Mouse (Mus musculus): ENCODE measurements around the gene 1810010D01Rik.

Gene 1810010D01Rik

GRCm38 (mm10) chr7:145211680-145212659 is 4.1 kb upstream of the 1810010D01Rik start:
- DNase-seq, result no peak

- no peak for DNase-seq
These were observed 2.7 kb upstream of the 1810010D01Rik start for GRCm38 (mm10) chr7:145210477-145211070.

- DNase-seq, result no peak
These were observed 1.1 kb downstream of the 1810010D01Rik start for GRCm38 (mm10) chr7:145206801-145207200.

GRCm38 (mm10) chr7:145206056-145206610 is 1.8 kb downstream of the 1810010D01Rik start:
- no peak for DNase-seq

DNA sequence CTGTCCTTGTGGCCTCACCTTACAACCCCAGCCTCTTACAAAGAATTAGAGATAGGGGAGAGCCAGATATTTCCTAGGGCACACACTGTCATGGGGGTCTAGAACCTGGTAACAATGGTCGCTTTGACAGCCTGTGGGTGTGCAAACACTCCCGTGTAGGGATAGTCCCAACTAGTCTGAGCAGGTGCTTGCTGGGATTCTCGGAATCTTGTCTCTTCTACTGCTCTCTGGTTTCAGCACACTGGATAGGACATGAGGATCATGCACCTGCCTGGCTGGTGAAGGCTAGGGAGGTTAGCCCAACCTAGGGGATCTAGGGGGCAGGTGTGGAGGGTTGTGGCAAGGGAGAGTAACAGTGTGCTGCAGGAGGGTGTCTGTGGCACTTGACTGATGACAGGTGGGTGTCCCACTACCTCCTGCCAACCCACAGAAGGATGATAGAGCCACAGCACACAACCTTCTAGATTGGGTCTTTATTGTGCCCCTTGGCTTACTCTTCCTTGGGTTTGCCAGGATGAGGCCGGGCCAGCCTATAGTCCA is 2.5 kb downstream of the 1810010D01Rik start:
- no peak for DNase-seq

DNA sequence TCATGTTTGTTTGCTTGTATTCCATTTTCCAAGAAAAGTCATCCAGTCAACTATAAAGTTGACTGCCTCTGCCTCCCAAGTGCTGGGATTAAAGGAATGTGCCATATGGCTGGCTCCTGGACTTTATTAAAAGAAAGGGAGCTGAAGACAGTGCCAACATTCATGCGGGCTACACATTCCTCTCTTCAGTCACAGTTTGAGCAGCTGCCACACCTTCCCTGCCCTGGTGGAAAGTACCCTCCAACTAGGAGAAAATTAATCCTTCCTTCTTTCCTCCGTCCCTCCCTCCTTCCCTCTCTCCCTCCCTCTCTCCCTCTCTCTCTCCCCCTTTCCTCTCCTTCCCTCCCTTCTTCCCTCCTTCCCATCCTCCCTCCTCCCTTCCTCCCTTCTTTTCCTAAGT is 8.2 kb downstream of the 1810010D01Rik start:
- DNase-seq, result no peak

- no peak for DNase-seq
These were observed 9.7 kb downstream of the 1810010D01Rik start for GRCm38 (mm10) chr7:145198223-145198714.

DNA sequence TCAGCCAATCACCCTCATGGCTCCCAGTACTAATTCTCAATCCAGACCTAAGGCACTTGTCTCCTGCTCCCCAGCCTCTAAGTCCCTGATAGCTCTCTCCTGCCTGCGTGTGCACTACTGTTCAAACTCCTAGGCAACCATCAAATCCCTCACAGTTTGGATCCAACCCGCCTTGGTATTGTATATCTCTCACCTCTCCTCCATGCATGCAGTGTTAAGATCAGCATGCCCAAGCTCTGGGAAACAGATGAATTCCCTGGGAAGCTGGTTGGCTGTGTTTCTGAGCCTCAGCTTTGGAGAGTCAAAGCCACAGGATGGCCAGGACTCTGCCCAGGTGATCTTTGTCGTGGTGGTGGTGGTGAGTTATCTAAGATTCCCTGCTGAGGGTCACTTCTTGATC is 10.2 kb downstream of the 1810010D01Rik start:
- no peak for DNase-seq

GRCm38 (mm10) chr7:145197042-145197441 is 10.9 kb downstream of the 1810010D01Rik start:
- DNase-seq, result no peak

DNA sequence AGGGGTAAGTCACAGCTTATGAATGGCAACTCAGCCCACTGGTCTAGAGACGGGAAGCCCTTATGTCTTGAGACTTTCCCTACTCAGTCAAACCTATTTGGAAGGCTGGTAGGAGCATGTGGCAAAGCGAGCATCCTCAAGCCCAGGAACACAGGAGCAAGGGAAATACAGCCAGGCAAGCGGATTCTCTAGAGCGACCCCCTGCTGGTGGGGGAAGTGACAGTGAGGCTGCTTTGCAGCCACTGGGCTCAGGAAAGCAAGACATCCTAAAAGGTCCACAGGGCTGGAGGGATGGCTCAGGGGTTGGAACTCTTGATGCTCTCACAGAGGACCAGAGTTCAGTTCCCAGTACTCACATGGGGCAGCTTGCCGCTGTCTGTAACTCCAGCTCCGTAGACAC is 11.6 kb downstream of the 1810010D01Rik start:
- no peak for DNase-seq

DNA sequence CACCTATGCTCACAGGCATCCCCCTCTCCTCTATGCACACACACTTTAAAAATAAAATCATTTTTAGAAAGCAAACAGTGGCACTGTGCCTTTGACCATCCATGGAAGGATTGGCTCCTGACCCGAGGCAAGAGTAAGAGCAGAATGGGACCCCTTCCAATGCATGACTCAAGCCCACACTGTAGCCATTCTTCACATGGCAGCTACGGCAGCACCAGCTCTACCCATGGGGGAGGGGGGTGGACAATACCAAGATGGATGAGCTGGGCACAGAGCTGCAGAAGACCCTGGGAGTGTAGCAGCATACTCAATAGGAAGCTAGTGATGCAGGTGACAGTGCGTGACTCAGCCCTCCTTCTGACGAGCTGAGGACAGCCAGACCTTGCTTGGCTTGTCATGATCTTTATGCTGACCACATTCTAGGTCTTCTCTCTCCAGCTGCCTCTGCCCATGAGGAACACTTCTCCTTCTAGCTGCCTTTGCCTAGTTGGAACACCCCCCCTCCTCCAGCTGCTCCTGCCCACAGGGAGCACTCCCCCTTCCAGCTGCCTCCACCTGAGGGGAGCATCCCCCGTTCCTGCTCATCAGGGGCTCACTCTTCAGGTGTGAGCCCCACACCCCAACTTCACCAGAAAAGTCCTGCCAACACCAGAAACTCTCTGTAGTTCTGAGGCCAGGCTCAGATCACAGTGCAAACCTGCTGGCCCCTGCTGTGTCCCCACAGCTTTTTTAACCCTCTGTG is 12.6 kb downstream of the 1810010D01Rik start:
- DNase-seq, result no peak

GRCm38 (mm10) chr7:145194455-145195161 is 13.3 kb downstream of the 1810010D01Rik start:
- no peak for DNase-seq

GRCm38 (mm10) chr7:145192836-145193235 is 15.1 kb downstream of the 1810010D01Rik start:
- no peak for DNase-seq

GRCm38 (mm10) chr7:145190520-145190919 is 17.4 kb downstream of the 1810010D01Rik start:
- DNase-seq, result no peak

- no peak for DNase-seq
These were observed 18.6 kb downstream of the 1810010D01Rik start for GRCm38 (mm10) chr7:145189342-145189741.

GRCm38 (mm10) chr7:145187802-145188201 is 20.1 kb downstream of the 1810010D01Rik start:
- DNase-seq, result no peak

GRCm38 (mm10) chr7:145182388-145182787 is 25.5 kb downstream of the 1810010D01Rik start:
- no peak for DNase-seq

DNA sequence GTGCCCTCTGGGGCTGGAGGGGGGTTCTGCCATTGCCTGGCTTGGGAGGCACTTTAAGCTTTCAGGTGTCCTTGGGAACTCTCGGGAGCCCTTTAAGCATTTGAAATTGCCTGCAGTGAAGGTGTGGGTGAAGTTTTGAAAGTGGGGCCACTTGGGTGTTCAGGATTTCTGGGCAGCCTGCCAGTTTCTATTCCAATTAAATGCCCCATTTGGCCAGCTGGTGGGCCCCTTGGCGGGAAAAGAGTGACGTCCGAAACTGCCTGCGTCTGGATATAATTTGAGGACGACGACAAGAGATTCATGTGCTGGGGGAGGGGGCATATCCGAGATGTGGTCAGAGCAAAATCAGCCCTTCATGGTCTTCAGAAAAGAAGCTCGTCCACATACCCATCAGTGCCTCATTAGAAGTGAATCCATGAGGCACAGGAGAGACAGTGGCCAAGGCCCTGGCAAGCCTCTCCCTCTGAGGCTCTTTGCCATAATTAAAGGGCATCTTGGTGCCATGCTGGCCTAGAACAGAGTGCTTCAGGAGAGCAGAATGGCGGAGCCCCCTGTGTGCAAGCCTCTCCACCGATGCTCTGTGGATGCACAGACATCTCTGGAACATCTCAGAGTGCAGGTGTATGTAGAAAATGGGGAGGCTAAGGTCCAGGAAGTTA is 26.4 kb downstream of the 1810010D01Rik start:
- DNase-seq, result no peak

DNA sequence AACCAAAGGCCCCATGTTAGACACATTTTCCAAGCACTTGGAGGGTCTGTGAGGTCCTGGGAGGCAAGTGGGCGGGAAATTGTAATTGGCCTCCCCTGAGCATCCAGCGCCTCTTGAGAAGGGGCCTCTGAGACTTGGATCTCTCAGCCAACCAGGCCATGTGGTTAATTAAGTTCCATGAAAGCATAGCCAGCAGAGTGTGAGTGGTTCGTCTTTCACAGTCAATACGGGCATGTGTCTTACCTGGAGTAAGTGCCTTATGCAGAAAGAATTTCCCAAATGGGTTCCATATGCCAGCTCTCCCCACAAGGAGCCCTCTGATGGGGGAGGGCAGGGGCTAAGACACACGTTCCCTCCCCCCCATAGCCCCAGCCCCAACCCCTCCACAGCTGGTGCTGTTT is 28.2 kb downstream of the 1810010D01Rik start:
- DNase-seq, result no peak

GRCm38 (mm10) chr7:145176750-145177589 is 30.9 kb downstream of the 1810010D01Rik start:
- DNase-seq, result no peak
